Mouse (Mus musculus) forebrain, postnatal 0 days (tissue): ENCODE measurements around the gene Apoh. TPM values are rescaled to one million over a fixed set of nuclear protein-coding genes. Genes with fewer than 3 reads are reported as not detected.

Experiments
- ATAC-seq: fragments of 200-750 bp; cut with Nextera tagmentation; 2 replicates; pipeline ENCODE4 v1.8.0; 2017; ENCODE audit warnings: mild to moderate bottlenecking, moderate library complexity
- DNase-seq: peaks from one replicate; pipeline ENCODE4 v3.0.0-alpha.2; 2015
- H3K27ac ChIP-seq: fragments of 300-500 bp; sonication (generic); 2 replicates; pipeline ENCODE4 v1.5.1; 2014; ENCODE audit warnings: low read depth, mild to moderate bottlenecking, antibody characterized with exemption, low read length, moderate library complexity, mixed read lengths
- H3K27me3 ChIP-seq: fragments of 300-500 bp; sonication (generic); 2 replicates; pipeline ENCODE4 v1.6.1; 2014; ENCODE audit warnings: mild to moderate bottlenecking, low read length, mixed read lengths; ENCODE audit not compliant: insufficient read depth
- H3K36me3 ChIP-seq: fragments of 300-500 bp; sonication (generic); 2 replicates; pipeline ENCODE4 v1.6.1; 2014; ENCODE audit warnings: mild to moderate bottlenecking, moderate library complexity; ENCODE audit not compliant: insufficient read depth
- H3K4me1 ChIP-seq: fragments of 300-500 bp; sonication (generic); 2 replicates; pipeline ENCODE4 v1.6.1; 2014; ENCODE audit warnings: antibody characterized with exemption; ENCODE audit not compliant: insufficient read depth
- H3K4me2 ChIP-seq: fragments of 300-500 bp; sonication (generic); 2 replicates; pipeline ENCODE4 v1.6.1; 2014; ENCODE audit warnings: low read depth, mild to moderate bottlenecking, moderate library complexity
- H3K4me3 ChIP-seq: fragments of 300-500 bp; sonication (generic); 2 replicates; pipeline ENCODE4 v1.5.1; 2014; ENCODE audit warnings: low read depth, low read length, mixed read lengths
- H3K9ac ChIP-seq: fragments of 300-500 bp; sonication (generic); 2 replicates; pipeline ENCODE4 v1.6.1; 2014; ENCODE audit warnings: mild to moderate bottlenecking
- H3K9me3 ChIP-seq: fragments of 300-500 bp; sonication (generic); 2 replicates; pipeline ENCODE4 v1.6.1; 2016; ENCODE audit warnings: low read length
- CTCF ChIP-seq: sonication (generic); IDR thresholded peaks from 2 replicates; pipeline ENCODE4 v1.5.1; 2016; ENCODE audit warnings: antibody characterized with exemption, control low read depth, low read depth
- WGBS: fragments of 180-500 bp; shearing (Covaris S2); extraction: QIAGEN DNeasy Blood & Tissue Kit; methylation state at CpG from one replicate; pipeline ENCODE4 v1.1.7; 2014; 5-methylcytosine and 5-hydroxymethylcytosine counted together
- polyA plus RNA-seq: library from polyadenylated mRNA; unstranded; fragments of >200 nt; fragmentation: Nextera tagmentation; extraction: Ambion mirVana; gene quantifications from 2 replicates; pipeline ENCODE4 v1.2.1, GENCODE M21; 2015
- total RNA-seq: library from RNA; depleted of rRNA; stranded (reverse); fragments of >200 nt; gene quantifications from 2 replicates; pipeline ENCODE4 v1.2.3, GENCODE M21; 2014

Gene Apoh
- total and polyA plus RNA-seq, 2 experiments from 2014 or later: 0.25 to 0.67 TPM

- no peak overlapping the region for H3K27ac ChIP-seq
- H3K27me3 ChIP-seq: no peaks in the 10 kb centered on the region
- no peak overlapping the region for H3K4me3 ChIP-seq
- DNase-seq (no peak), ATAC-seq (no peak)
- 75% methylated on average over 6 of the region's 6 CpGs for WGBS
- H3K4me1 ChIP-seq: no peaks in the 10 kb centered on the region
- no peaks in the 10 kb centered on the region for H3K36me3 ChIP-seq
- no peak for TF ChIP-seq CTCF
- H3K9ac ChIP-seq: no peak overlapping the region
- no peaks in the 10 kb centered on the region for H3K9me3 ChIP-seq
- no peak overlapping the region for H3K4me2 ChIP-seq
Observed at GRCm38 (mm10) chr11:108301036-108301435, 42.1 kb upstream of the Apoh start.

- no peak for TF ChIP-seq CTCF
- ATAC-seq: no peak
Observed at GRCm38 (mm10) chr11:108301796-108302490, 41.2 kb upstream of the Apoh start.

GRCm38 (mm10) chr11:108303787-108304186 lies 39.4 kb upstream of the Apoh start:
- Histone ChIP-seq H3K9me3 (no peaks in the 10 kb centered on the region), H3K9ac (no peak overlapping the region), H3K36me3 (no peaks in the 10 kb centered on the region), H3K4me2 (no peak overlapping the region), H3K4me3 (no peak overlapping the region), H3K27me3 (no peaks in the 10 kb centered on the region), H3K27ac (no peak overlapping the region), H3K4me1 (no peaks in the 10 kb centered on the region)
- 92% methylated on average over 4 of the region's 4 CpGs for WGBS
- ATAC-seq (no peak), DNase-seq (no peak)
- no peak for TF ChIP-seq CTCF

More at GRCm38 (mm10) chr11:108301796-108302490, 41.2 kb upstream of the Apoh start:
- Histone ChIP-seq H3K27ac (no peak overlapping the region), H3K9ac (no peak overlapping the region), H3K4me1 (no peaks in the 10 kb centered on the region), H3K9me3 (no peaks in the 10 kb centered on the region), H3K4me2 (no peak overlapping the region), H3K4me3 (no peak overlapping the region), H3K36me3 (no peaks in the 10 kb centered on the region), H3K27me3 (no peaks in the 10 kb centered on the region)
- no peak for DNase-seq
- WGBS: 78% methylated on average over 10 of the region's 10 CpGs

- Histone ChIP-seq H3K4me3 (no peak overlapping the region), H3K27me3 (no peaks in the 10 kb centered on the region), H3K4me2 (no peak overlapping the region), H3K36me3 (no peaks in the 10 kb centered on the region), H3K9me3 (no peaks in the 10 kb centered on the region), H3K27ac (no peak overlapping the region), H3K4me1 (no peaks in the 10 kb centered on the region; the same call in 1 of the 2 replicates), H3K9ac (no peak overlapping the region)
- no peak for ATAC-seq
- WGBS: 87% methylated on average over 7 of the region's 7 CpGs
- DNase-seq: no peak
- no peak for TF ChIP-seq CTCF
Observed at GRCm38 (mm10) chr11:108307258-108307657, 35.9 kb upstream of the Apoh start.

- no peak for TF ChIP-seq CTCF
- ATAC-seq (no peak), DNase-seq (no peak)
- H3K4me1 ChIP-seq: no peaks in the 10 kb centered on the region; the same call in 1 of the 2 replicates
- H3K9me3 ChIP-seq: no peaks in the 10 kb centered on the region
- no peak overlapping the region for H3K4me3 ChIP-seq
- H3K36me3 ChIP-seq: no peaks in the 10 kb centered on the region
- WGBS: 96% methylated on average over 5 of the region's 5 CpGs
- no peak overlapping the region for H3K4me2 ChIP-seq
- H3K27me3 ChIP-seq: no peaks in the 10 kb centered on the region
- H3K9ac ChIP-seq: no peak overlapping the region
- H3K27ac ChIP-seq: no peak overlapping the region
Observed at GRCm38 (mm10) chr11:108308253-108308652, 34.9 kb upstream of the Apoh start.

- WGBS: 81% methylated on average over 5 of the region's 5 CpGs
- no peak overlapping the region for H3K9ac ChIP-seq
- no peak overlapping the region for H3K4me2 ChIP-seq
- no peak for ATAC-seq
- no peak for DNase-seq
- H3K4me1 ChIP-seq: no peaks in the 10 kb centered on the region; the same call in 1 of the 2 replicates
- no peak for TF ChIP-seq CTCF
- H3K4me3 ChIP-seq: no peak overlapping the region
- no peaks in the 10 kb centered on the region for H3K36me3 ChIP-seq
- H3K27ac ChIP-seq: no peak overlapping the region
- no peaks in the 10 kb centered on the region for H3K9me3 ChIP-seq
- no peaks in the 10 kb centered on the region for H3K27me3 ChIP-seq
Observed at GRCm38 (mm10) chr11:108309791-108310190, 33.4 kb upstream of the Apoh start.

- no peak overlapping the region for H3K4me2 ChIP-seq
- no peaks in the 10 kb centered on the region for H3K9me3 ChIP-seq
- WGBS: 88% methylated on average over 2 of the region's 2 CpGs
- H3K27me3 ChIP-seq: no peaks in the 10 kb centered on the region
- H3K9ac ChIP-seq: no peak overlapping the region
- no peak overlapping the region for H3K27ac ChIP-seq
- no peak overlapping the region for H3K4me3 ChIP-seq
- DNase-seq (no peak), ATAC-seq (no peak)
- TF ChIP-seq CTCF: no peak
- H3K4me1 ChIP-seq: no peaks in the 10 kb centered on the region; the same call in 1 of the 2 replicates
- H3K36me3 ChIP-seq: no peaks in the 10 kb centered on the region
Observed at GRCm38 (mm10) chr11:108311912-108312311, 31.2 kb upstream of the Apoh start.
